ENCODE assay signal across 19 mouse cellular contexts in genomic region chr6:18946002-18946683, GRCm38 (mm10).
"Had no signal": no experiment of that assay in that cellular context is flagged by ENCODE, and none has a peak within 500 bp of the region (broad histone marks: within the 10 kb centered on the region; RNA-seq: fewer than 3 reads in every experiment).

No protein-coding gene starts in this region.

- ATAC-seq: liver, postnatal 0 days; lung, postnatal 0 days; midbrain, embryonic 13.5 days; midbrain, embryonic 15.5 days had no signal

- H3K27me3 ChIP-seq: lung, embryonic 15.5 days; megakaryocyte, embryonic 14.5 days; midbrain, embryonic 13.5 days; midbrain, embryonic 15.5 days; neural tube, embryonic 12.5 days had no signal

- H3K9ac ChIP-seq: liver, postnatal 0 days; lung, embryonic 15.5 days; midbrain, embryonic 13.5 days; midbrain, embryonic 15.5 days; neural tube, embryonic 12.5 days had no signal

- H3K4me1 ChIP-seq: lung, embryonic 15.5 days; megakaryocyte, embryonic 14.5 days; midbrain, embryonic 13.5 days; midbrain, embryonic 15.5 days; neural tube, embryonic 12.5 days had no signal

- H3K27ac ChIP-seq: lung, embryonic 15.5 days; macrophage; midbrain, embryonic 13.5 days; midbrain, embryonic 15.5 days; neural tube, embryonic 12.5 days had no signal

- H3K9me3 ChIP-seq: lung, embryonic 15.5 days; megakaryocyte, embryonic 14.5 days; midbrain, embryonic 13.5 days; midbrain, embryonic 15.5 days; neural tube, embryonic 12.5 days had no signal

- H3K4me2 ChIP-seq: lung, embryonic 15.5 days; midbrain, embryonic 11.5 days; midbrain, embryonic 13.5 days; midbrain, embryonic 15.5 days; neural tube, embryonic 12.5 days had no signal

- H3K4me3 ChIP-seq: lung, embryonic 15.5 days; megakaryocyte, embryonic 14.5 days; midbrain, embryonic 13.5 days; midbrain, embryonic 15.5 days; neural tube, embryonic 12.5 days had no signal

- H3K36me3 ChIP-seq: lung, embryonic 15.5 days; midbrain, embryonic 13.5 days; midbrain, embryonic 15.5 days; neural tube, embryonic 12.5 days had no signal

- DNase-seq: liver, postnatal 0 days; lung, adult 2 months; lung, postnatal 14 days; lung, postnatal 36 days; right cerebral cortex, adult 18-20 months; right cerebral cortex, postnatal 25 days; right cerebral cortex, postnatal 4 days; spleen, adult 18-20 months; thymus, adult 2 months; thymus, postnatal 25 days; thymus, postnatal 4 days had no signal
